Mouse (Mus musculus): ENCODE measurements at regions not wholly inside any gene's neighbourhood (a gene's known extent, or its start where the extent isn't known, plus 50 kb on each side); places are given as distances from the start of the nearest gene placed in this dataset.
"Not testable (repeated sequence)": the region's sequence is repeated elsewhere in the genome, so short reads cannot be mapped to it uniquely, and the experiment has no call there.

GRCm38 (mm10) chr3:121582711-121583110 is 50.5 kb upstream of the Slc44a3 start:
- not testable (repeated sequence) for DNase-seq
